Mouse (Mus musculus): Measurements from ENCODE around the gene Trip10.

DNA sequence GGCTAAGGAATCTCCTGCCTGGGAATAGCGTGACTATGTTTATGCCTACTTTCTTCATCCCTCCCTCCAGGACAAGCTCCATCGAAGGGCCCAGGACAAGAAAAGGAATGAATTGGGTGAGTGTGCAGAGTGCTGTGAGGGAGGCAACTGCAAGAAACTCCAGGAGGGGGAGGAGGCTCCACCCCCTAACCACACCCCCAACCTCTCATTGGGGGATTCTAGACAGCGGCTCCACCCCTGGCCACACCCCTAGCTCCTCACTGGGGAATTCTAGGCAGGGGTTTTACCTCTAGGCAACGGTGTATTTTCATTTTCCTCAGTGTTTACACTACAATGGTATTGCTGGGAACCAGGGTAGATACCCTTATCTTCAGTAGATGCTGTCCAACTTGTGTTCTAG, 56.3 kb downstream of the Trip10 start:
- TF ChIP-seq CTCF (IDR thresholded peaks at IDR 0.05) (no peak), POLR2A (IDR thresholded peaks at IDR 0.05; ENCODE audit: insufficient read depth, low read depth, low read length) (no peak)

Data from heart, adult 2 months (tissue).